Mouse (Mus musculus): ENCODE measurements at regions not wholly inside any gene's neighbourhood (a gene's known extent, or its start where the extent isn't known, plus 50 kb on each side); places are given as distances from the start of the nearest gene placed in this dataset.

DNA sequence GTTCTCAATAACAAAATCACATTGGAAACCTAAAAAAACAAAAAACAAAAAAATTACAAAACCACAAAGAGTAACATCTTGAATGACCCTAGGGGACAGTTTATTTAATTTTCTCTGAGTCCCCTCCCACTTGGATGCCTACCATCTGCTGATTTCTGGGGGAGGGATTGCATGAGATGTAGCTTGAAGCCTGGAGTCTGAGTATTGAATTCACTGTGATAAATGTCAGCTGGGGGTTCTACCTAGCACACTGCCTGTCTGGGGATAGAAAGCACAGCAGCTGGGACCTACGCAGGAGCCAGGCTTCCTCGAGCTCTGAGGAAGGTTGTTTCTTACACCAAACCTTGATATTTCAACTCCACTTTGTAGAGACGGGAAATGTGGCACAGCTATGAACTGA lies 224.4 kb downstream of the Icos start:
- no peaks in the 10 kb centered on the region for H3K27me3 ChIP-seq (replicated peaks)
- no peak overlapping the region for H3K4me3 ChIP-seq
- H3K36me3 ChIP-seq (replicated peaks) = no peaks in the 10 kb centered on the region
- H3K27ac ChIP-seq = no peak overlapping the region
- 61% methylated on average over 3 of the region's 3 CpGs for WGBS
- H3K4me2 ChIP-seq = no peak overlapping the region
- ATAC-seq (replicated peaks) = no peak
- no peak overlapping the region for H3K9ac ChIP-seq
- H3K9me3 ChIP-seq = no peaks in the 10 kb centered on the region
- peaks cover 13% of the 10 kb centered on the region for H3K4me1 ChIP-seq

DNA sequence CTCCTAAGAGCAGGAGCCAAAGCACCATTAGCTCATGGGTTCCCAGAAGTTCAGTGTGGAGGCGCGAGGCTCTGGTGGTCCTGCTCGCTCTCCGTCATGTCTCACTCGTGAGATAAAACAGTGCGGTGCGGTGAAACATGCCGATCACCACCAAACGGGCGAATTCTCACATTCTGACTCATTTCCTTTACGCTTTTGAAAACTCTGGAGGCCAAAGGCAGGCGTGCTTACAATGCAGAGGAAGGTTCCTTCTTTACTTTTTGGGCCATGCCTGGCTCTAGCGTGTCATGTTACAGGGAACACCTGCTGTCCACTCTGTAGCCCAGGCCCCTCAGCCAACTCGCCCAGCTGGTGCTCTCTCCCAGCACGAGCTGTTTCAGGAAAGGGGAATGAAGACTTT lies 225.4 kb downstream of the Icos start:
- Histone ChIP-seq H3K4me3 (no peak overlapping the region), H3K27ac (no peak overlapping the region), H3K27me3 (replicated peaks) (no peaks in the 10 kb centered on the region), H3K36me3 (replicated peaks) (no peaks in the 10 kb centered on the region), H3K9me3 (no peaks in the 10 kb centered on the region), H3K9ac (no peak overlapping the region), H3K4me1 (peaks cover 13% of the 10 kb centered on the region), H3K4me2 (0 out of 2 replicates have a peak overlapping the region, but pooled peaks have one; percentile 6)
- no peak for ATAC-seq (replicated peaks)
- WGBS = 30% methylated on average over 15 of the region's 15 CpGs

GRCm38 (mm10) chr1:61203612-61204011 lies 225.9 kb downstream of the Icos start:
- H3K9me3 ChIP-seq = no peaks in the 10 kb centered on the region

GRCm38 (mm10) chr1:61205137-61205536 lies 227.4 kb downstream of the Icos start:
- Histone ChIP-seq H3K9me3 (no peaks in the 10 kb centered on the region), H3K27ac (no peak overlapping the region), H3K9ac (no peak overlapping the region), H3K27me3 (replicated peaks) (no peaks in the 10 kb centered on the region), H3K4me2 (no peak overlapping the region), H3K4me1 (peaks cover 13% of the 10 kb centered on the region), H3K36me3 (replicated peaks) (no peaks in the 10 kb centered on the region), H3K4me3 (no peak overlapping the region)
- ATAC-seq (replicated peaks) = no peak
- WGBS = 42% methylated on average over 5 of the region's 5 CpGs

More at GRCm38 (mm10) chr1:61203612-61204011, 225.9 kb downstream of the Icos start:
- no peaks in the 10 kb centered on the region for H3K36me3 ChIP-seq (replicated peaks)
- no peaks in the 10 kb centered on the region for H3K27me3 ChIP-seq (replicated peaks)
- H3K4me2 ChIP-seq = 0 out of 2 replicates have a peak overlapping the region, but pooled peaks have one; percentile 6
- no peak for ATAC-seq (replicated peaks)
- WGBS = 18% methylated on average over 6 of the region's 6 CpGs
- H3K4me3 ChIP-seq = no peak overlapping the region
- H3K4me1 ChIP-seq = peaks cover 13% of the 10 kb centered on the region
- H3K9ac ChIP-seq = no peak overlapping the region
- H3K27ac ChIP-seq = no peak overlapping the region

DNA sequence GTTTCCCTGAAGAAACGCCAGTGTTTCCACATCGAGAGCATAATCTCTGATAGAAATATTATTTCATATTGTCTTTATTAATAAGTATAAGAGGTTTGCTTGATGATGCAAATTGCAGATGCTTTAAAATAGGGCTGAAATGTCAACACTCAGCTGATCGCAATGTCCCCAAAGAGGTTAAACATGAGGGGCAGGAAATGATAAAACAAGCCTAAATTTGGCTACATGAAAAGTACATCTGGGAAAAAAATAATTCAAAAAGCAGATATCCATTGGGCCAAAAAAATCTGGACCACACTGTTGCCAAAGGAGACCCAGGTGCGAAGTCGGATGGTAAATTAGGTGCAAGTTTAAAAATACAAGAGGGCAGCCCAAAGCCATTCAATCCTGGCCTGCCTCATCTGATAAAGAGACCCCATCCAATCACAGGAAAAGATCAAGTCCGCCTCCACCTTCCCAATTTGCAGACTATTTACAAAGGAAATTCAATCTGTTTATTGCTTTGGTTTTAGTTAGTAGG lies 229.2 kb downstream of the Icos start:
- H3K9me3 ChIP-seq = no peaks in the 10 kb centered on the region
- no peak for ATAC-seq (replicated peaks)
- H3K27me3 ChIP-seq (replicated peaks) = no peaks in the 10 kb centered on the region
- H3K4me3 ChIP-seq = no peak overlapping the region
- no peak overlapping the region for H3K27ac ChIP-seq
- 94% methylated on average over 6 of the region's 6 CpGs for WGBS
- H3K36me3 ChIP-seq (replicated peaks) = no peaks in the 10 kb centered on the region
- H3K4me2 ChIP-seq = no peak overlapping the region
- no peak overlapping the region for H3K9ac ChIP-seq
- peaks cover 13% of the 10 kb centered on the region for H3K4me1 ChIP-seq

GRCm38 (mm10) chr1:61208386-61208785 lies 230.7 kb downstream of the Icos start:
- Histone ChIP-seq H3K9me3 (no peaks in the 10 kb centered on the region), H3K36me3 (replicated peaks) (no peaks in the 10 kb centered on the region), H3K4me1 (peaks cover 10% of the 10 kb centered on the region), H3K4me2 (no peak overlapping the region), H3K27ac (no peak overlapping the region), H3K27me3 (replicated peaks) (no peaks in the 10 kb centered on the region), H3K9ac (no peak overlapping the region), H3K4me3 (no peak overlapping the region)
- 43% methylated on average over 1 of the region's 1 CpGs for WGBS
- ATAC-seq (replicated peaks) = no peak

DNA sequence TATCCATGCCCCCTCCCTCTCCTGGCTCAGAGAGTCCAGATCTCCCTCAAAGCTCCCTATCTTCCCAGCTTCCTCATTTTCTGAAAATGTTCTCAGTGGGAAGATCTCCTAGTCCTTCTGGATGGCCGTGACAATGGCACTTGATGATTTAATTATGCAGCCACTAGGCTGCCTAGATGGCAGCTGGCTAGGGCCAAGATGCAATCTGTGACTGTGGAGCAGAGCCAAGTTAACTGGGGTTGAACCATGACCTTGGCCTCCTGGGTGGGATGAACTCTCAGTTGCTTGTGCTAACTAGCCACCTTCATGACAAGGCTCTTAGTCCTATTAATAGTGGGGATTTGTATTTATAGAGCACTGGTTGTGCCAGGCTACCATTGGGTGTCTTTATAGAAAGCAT lies 243.4 kb downstream of the Icos start:
- no peak for ATAC-seq (replicated peaks)
- 26% methylated on average over 1 of the region's 1 CpGs for WGBS

GRCm38 (mm10) chr1:61228942-61229341 lies 251.2 kb downstream of the Icos start:
- Histone ChIP-seq H3K9ac (no peak overlapping the region), H3K27ac (no peak overlapping the region), H3K27me3 (replicated peaks) (no peaks in the 10 kb centered on the region), H3K4me1 (peaks cover 6% of the 10 kb centered on the region), H3K4me2 (no peak overlapping the region), H3K9me3 (no peaks in the 10 kb centered on the region), H3K4me3 (no peak overlapping the region), H3K36me3 (replicated peaks) (no peaks in the 10 kb centered on the region)
- 65% methylated on average over 4 of the region's 4 CpGs for WGBS
- ATAC-seq (replicated peaks) = no peak

More for the DNA sequence above, 243.4 kb downstream of the Icos start:
- Histone ChIP-seq H3K9me3 (no peaks in the 10 kb centered on the region), H3K27ac (no peak overlapping the region), H3K36me3 (replicated peaks) (no peaks in the 10 kb centered on the region), H3K4me1 (no peaks in the 10 kb centered on the region), H3K4me2 (no peak overlapping the region), H3K4me3 (no peak overlapping the region), H3K27me3 (replicated peaks) (no peaks in the 10 kb centered on the region), H3K9ac (no peak overlapping the region)

- ATAC-seq (replicated peaks) = no peak
- Histone ChIP-seq H3K4me1 (peaks cover 12% of the 10 kb centered on the region), H3K4me3 (no peak overlapping the region), H3K27ac (no peak overlapping the region), H3K9me3 (no peaks in the 10 kb centered on the region), H3K4me2 (no peak overlapping the region), H3K9ac (no peak overlapping the region), H3K36me3 (replicated peaks) (no peaks in the 10 kb centered on the region), H3K27me3 (replicated peaks) (no peaks in the 10 kb centered on the region)
- 66% methylated on average over 1 of the region's 1 CpGs for WGBS
Observed at GRCm38 (mm10) chr1:61233001-61233400, 255.3 kb downstream of the Icos start.

DNA sequence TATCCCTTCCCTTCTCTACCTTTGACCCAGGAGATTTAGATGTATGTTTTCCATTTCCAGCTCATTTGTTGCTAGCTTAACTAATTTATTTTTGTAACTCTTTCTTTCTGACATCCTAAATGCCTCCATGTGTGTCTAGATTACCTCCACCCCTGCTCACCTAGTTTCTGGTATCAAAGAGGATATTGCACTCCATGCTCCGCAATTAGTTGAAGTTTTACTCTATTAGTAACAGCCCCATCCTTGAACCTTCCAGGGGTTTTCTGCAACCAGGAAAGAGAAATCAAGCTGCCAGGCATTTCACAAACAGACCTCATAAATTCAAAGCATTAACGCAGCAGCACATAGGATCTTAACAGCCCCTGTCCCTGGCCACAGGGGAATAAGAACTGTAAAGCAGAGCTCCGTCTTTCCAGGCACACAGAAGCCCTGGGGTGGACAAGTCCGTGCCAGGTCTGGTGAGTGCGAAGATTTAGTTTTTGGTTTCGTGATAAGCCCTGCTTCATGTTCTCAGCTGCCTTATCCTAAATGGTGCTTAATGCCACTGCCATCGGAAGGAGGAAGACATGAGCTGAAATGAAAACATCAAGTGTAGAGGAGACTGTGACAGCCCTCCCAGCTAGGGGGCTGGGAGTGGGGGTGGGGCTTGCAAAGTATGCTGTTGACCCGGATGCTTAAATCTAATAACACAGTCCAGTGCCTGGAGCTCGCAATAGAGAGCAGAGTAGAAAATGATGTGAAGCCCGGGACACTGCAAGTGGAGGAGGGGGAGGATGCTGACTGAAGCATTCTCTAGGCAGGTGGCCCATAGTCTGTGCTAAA lies 256.0 kb downstream of the Icos start:
- no peak overlapping the region for H3K9ac ChIP-seq
- WGBS = 17% methylated on average over 10 of the region's 10 CpGs

GRCm38 (mm10) chr1:61234298-61234682 lies 256.6 kb downstream of the Icos start:
- ATAC-seq (replicated peaks) = 0 out of 2 replicates have a peak, but pooled peaks have one; percentile 30
- Histone ChIP-seq H3K36me3 (replicated peaks) (no peaks in the 10 kb centered on the region), H3K27ac (no peak overlapping the region), H3K9me3 (no peaks in the 10 kb centered on the region), H3K4me3 (no peak overlapping the region), H3K4me2 (peak overlapping the region; percentile 30; the same call in 1 of the 2 replicates), H3K27me3 (replicated peaks) (no peaks in the 10 kb centered on the region), H3K9ac (no peak overlapping the region), H3K4me1 (peaks cover 12% of the 10 kb centered on the region)
- 3% methylated on average over 1 of the region's 1 CpGs for WGBS

More for the DNA sequence above, 256.0 kb downstream of the Icos start:
- no peaks in the 10 kb centered on the region for H3K36me3 ChIP-seq (replicated peaks)
- H3K27ac ChIP-seq = no peak overlapping the region
- peaks cover 12% of the 10 kb centered on the region for H3K4me1 ChIP-seq
- peak overlapping the region; percentile 7; the same call in 1 of the 2 replicates for H3K4me3 ChIP-seq
- no peaks in the 10 kb centered on the region for H3K9me3 ChIP-seq
- H3K27me3 ChIP-seq (replicated peaks) = no peaks in the 10 kb centered on the region
- H3K4me2 ChIP-seq = peak overlapping the region; percentile 30
- ATAC-seq (replicated peaks) = peak; percentile 77; the same call in 1 of the 2 replicates

DNA sequence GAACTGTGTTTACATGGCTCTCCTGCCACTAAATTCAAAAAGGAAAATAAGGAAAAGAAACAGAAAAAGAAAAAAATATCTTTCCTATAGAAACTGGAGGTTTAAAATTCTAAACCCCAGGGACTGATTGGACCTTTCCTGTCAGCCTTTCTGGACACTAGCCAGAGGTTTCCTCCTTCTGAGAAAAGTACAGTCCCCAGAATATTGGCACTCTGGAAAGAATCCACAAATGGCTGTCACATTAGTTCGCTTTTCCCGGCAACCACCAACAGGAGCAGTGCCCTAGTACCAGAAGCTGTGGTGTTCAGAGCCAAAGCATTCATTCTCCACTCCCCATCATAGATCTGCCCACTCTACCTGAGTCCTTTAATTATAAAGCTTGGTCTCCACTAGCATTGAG lies 258.8 kb downstream of the Icos start:
- no peak for ATAC-seq (replicated peaks)
- Histone ChIP-seq H3K27me3 (replicated peaks) (no peaks in the 10 kb centered on the region), H3K4me1 (peaks cover 12% of the 10 kb centered on the region), H3K4me2 (no peak overlapping the region), H3K9me3 (no peaks in the 10 kb centered on the region), H3K9ac (no peak overlapping the region), H3K4me3 (no peak overlapping the region), H3K36me3 (replicated peaks) (no peaks in the 10 kb centered on the region), H3K27ac (no peak overlapping the region)
- WGBS = 64% methylated on average over 2 of the region's 2 CpGs

GRCm38 (mm10) chr1:61238668-61239067 lies 260.9 kb downstream of the Icos start:
- ATAC-seq (replicated peaks) = no peak
- 94% methylated on average over 3 of the region's 3 CpGs for WGBS
- Histone ChIP-seq H3K9ac (no peak overlapping the region), H3K27ac (no peak overlapping the region), H3K27me3 (replicated peaks) (no peaks in the 10 kb centered on the region), H3K9me3 (no peaks in the 10 kb centered on the region), H3K36me3 (replicated peaks) (no peaks in the 10 kb centered on the region), H3K4me1 (peaks cover 9% of the 10 kb centered on the region), H3K4me3 (no peak overlapping the region), H3K4me2 (no peak overlapping the region)

All from midbrain, embryonic 15.5 days (tissue).